In genomic region chr11:97309911-97310571, GRCm38 (mm10) we compare ENCODE assay signal across 8 mouse cellular contexts. TPM values are rescaled to one million over a fixed set of nuclear protein-coding genes. Genes with fewer than 3 reads are reported as not detected.
DNase-seq lines count a peak whose midpoint lies in the region; ATAC-seq and TF ChIP-seq lines count a peak whose summit lies in the region.

No protein-coding gene starts in this region.

- no peaks in the 10 kb centered on the region for H3K9me3 ChIP-seq in forebrain, embryonic 11.5 days (ENCODE audit: control insufficient read depth, low read length)
- H3K9me3 ChIP-seq in heart, embryonic 16.5 days (replicated peaks; ENCODE audit: control insufficient read depth, low read length) = no peaks in the 10 kb centered on the region
- no peaks in the 10 kb centered on the region for H3K9me3 ChIP-seq in liver, embryonic 15.5 days (replicated peaks)
- no peaks in the 10 kb centered on the region for H3K9me3 ChIP-seq in neural tube, embryonic 11.5 days (ENCODE audit: control insufficient read depth, low read length)

- peak; percentile 85 for TF ChIP-seq CTCF in brain, embryonic 14.5 days (IDR thresholded peaks at IDR 0.05; ENCODE audit: borderline replicate concordance, extremely low read depth, insufficient read depth, insufficient read length)

- TF ChIP-seq POLR2A in brain, embryonic 14.5 days (IDR thresholded peaks at IDR 0.05; ENCODE audit: borderline replicate concordance, extremely low read depth, insufficient read depth, insufficient read length, poor library complexity, severe bottlenecking) = no peak

- H3K4me1 ChIP-seq in forebrain, embryonic 11.5 days (replicated peaks; ENCODE audit: control insufficient read depth, insufficient read depth, low read length) = peaks cover 5% of the 10 kb centered on the region; the same call in 1 of the 2 replicates
- H3K4me1 ChIP-seq in heart, embryonic 16.5 days (ENCODE audit: control insufficient read depth, insufficient read depth, low read length) = peaks cover 19% of the 10 kb centered on the region
- H3K4me1 ChIP-seq in liver, embryonic 15.5 days (replicated peaks) = peaks cover 23% of the 10 kb centered on the region
- H3K4me1 ChIP-seq in neural tube, embryonic 11.5 days (ENCODE audit: control insufficient read depth, insufficient read depth, low read length) = peaks cover 9% of the 10 kb centered on the region; the same call in 1 of the 2 replicates

- peak overlapping the region; percentile 31 for H3K4me3 ChIP-seq in forebrain, embryonic 11.5 days (ENCODE audit: low read depth, low read length)
- H3K4me3 ChIP-seq in heart, embryonic 16.5 days (ENCODE audit: low read length) = peak overlapping the region; percentile 55
- H3K4me3 ChIP-seq in liver, embryonic 15.5 days (replicated peaks) = peak overlapping the region; percentile 47
- peak overlapping the region; percentile 18 for H3K4me3 ChIP-seq in neural tube, embryonic 11.5 days (ENCODE audit: low read depth, low read length)

- 1% methylated on average over 25 of the region's 25 CpGs for WGBS in forebrain, embryonic 11.5 days
- WGBS in heart, embryonic 16.5 days = under 1% methylated on average over 25 of the region's 25 CpGs
- WGBS in liver, embryonic 15.5 days (ENCODE audit: insufficient replicate concordance) = under 1% methylated on average over 25 of the region's 25 CpGs
- WGBS in neural tube, embryonic 11.5 days = under 1% methylated on average over 25 of the region's 25 CpGs

- ATAC-seq in forebrain, embryonic 11.5 days (replicated peaks; ENCODE audit: low FRiP score) = peak; percentile 71
- ATAC-seq in heart, embryonic 16.5 days (replicated peaks; ENCODE audit: extremely low read depth, insufficient read depth, low FRiP score) = peak; percentile 82
- ATAC-seq in liver, embryonic 15.5 days (ENCODE audit: insufficient read depth) = peak; percentile 41; the same call in 1 of the 2 replicates
- ATAC-seq in neural tube, embryonic 11.5 days (ENCODE audit: insufficient read depth, low FRiP score, low TSS enrichment) = peak; percentile 50

- H3K36me3 ChIP-seq in forebrain, embryonic 11.5 days (ENCODE audit: control insufficient read depth, insufficient read depth, low read length) = no peaks in the 10 kb centered on the region
- no peaks in the 10 kb centered on the region for H3K36me3 ChIP-seq in heart, embryonic 16.5 days (ENCODE audit: control insufficient read depth, insufficient read depth)
- no peaks in the 10 kb centered on the region for H3K36me3 ChIP-seq in liver, embryonic 15.5 days (replicated peaks)
- no peaks in the 10 kb centered on the region for H3K36me3 ChIP-seq in neural tube, embryonic 11.5 days (ENCODE audit: control insufficient read depth, insufficient read depth, low read length)

- peak; percentile 86 for DNase-seq in CD4-positive, CD25-positive, alpha-beta regulatory T cell, adult 2 months (ENCODE audit: low read depth, low spot score)
- DNase-seq in brain, embryonic 14.5 days (ENCODE audit: low read depth) = peak; percentile 95
- peak; percentile 86 for DNase-seq in forebrain, embryonic 11.5 days (ENCODE audit: low spot score)
- DNase-seq in kidney, postnatal 25 days = peak; percentile 81 to 86
- DNase-seq in neural tube, embryonic 11.5 days (ENCODE audit: low spot score) = peak; percentile 85
- peak; percentile 71 for DNase-seq in testis, postnatal 10 days (ENCODE audit: low spot score)

- peak overlapping the region; percentile 47 for H3K9ac ChIP-seq in forebrain, embryonic 11.5 days (ENCODE audit: low read length)
- peak overlapping the region; percentile 75 for H3K9ac ChIP-seq in heart, embryonic 16.5 days (ENCODE audit: low read length)
- peak overlapping the region; percentile 39; the same call in 1 of the 2 replicates for H3K9ac ChIP-seq in liver, embryonic 15.5 days
- H3K9ac ChIP-seq in neural tube, embryonic 11.5 days (ENCODE audit: low read length) = peak overlapping the region; percentile 3

- no peaks in the 10 kb centered on the region for H3K27me3 ChIP-seq in forebrain, embryonic 11.5 days (ENCODE audit: control insufficient read depth, insufficient read depth, low read length)
- no peaks in the 10 kb centered on the region for H3K27me3 ChIP-seq in heart, embryonic 16.5 days (ENCODE audit: control insufficient read depth, insufficient read depth, low read length)
- H3K27me3 ChIP-seq in liver, embryonic 15.5 days = peaks cover 34% of the 10 kb centered on the region
- no peaks in the 10 kb centered on the region for H3K27me3 ChIP-seq in neural tube, embryonic 11.5 days (ENCODE audit: control insufficient read depth, insufficient read depth, low read length)

- peak overlapping the region; percentile 58 for H3K4me2 ChIP-seq in forebrain, embryonic 11.5 days (ENCODE audit: low read depth, low read length, severe bottlenecking)
- peak overlapping the region; percentile 71 for H3K4me2 ChIP-seq in heart, embryonic 16.5 days (ENCODE audit: low read depth, low read length)
- peak overlapping the region; percentile 67 for H3K4me2 ChIP-seq in liver, embryonic 15.5 days
- peak overlapping the region; percentile 47 for H3K4me2 ChIP-seq in neural tube, embryonic 11.5 days (ENCODE audit: low read depth)

- H3K27ac ChIP-seq in forebrain, embryonic 11.5 days (ENCODE audit: low read depth, low read length) = no peak overlapping the region
- peak overlapping the region; percentile 93 for H3K27ac ChIP-seq in heart, embryonic 16.5 days (ENCODE audit: low read length)
- H3K27ac ChIP-seq in liver, embryonic 15.5 days (replicated peaks) = peak overlapping the region; percentile 64
- H3K27ac ChIP-seq in neural tube, embryonic 11.5 days (ENCODE audit: low read depth, low read length) = no peak overlapping the region

RNA-seq across cellular contexts. Expression of gene Mrpl45, which starts 5.5 kb away (rescaled TPM):
- polyA plus RNA-seq in brain, embryonic 14.5 days (2012; rRNA removed) = 25.4 and 26.1 TPM in 2 replicates
- 55.9 and 59.9 TPM in 2 replicates for polyA plus RNA-seq in forebrain, embryonic 11.5 days (2014; fragmentation: Nextera tagmentation; extraction: Ambion mirVana)
- 58.1 and 59.8 TPM in 2 replicates for polyA plus RNA-seq in heart, embryonic 16.5 days (2015; fragmentation: Nextera tagmentation; extraction: Ambion mirVana)
- 21.4 and 24.4 TPM in 2 replicates for polyA plus RNA-seq in liver, embryonic 15.5 days (2015; fragmentation: Nextera tagmentation; extraction: Ambion mirVana)
- 49.0 and 52.9 TPM in 2 replicates for polyA plus RNA-seq in neural tube, embryonic 11.5 days (2014; fragmentation: Nextera tagmentation; extraction: Ambion mirVana)

RNA-seq across cellular contexts. Expression of gene Npepps, which starts 29.6 kb away (rescaled TPM):
- 96.2 and 124 TPM in 2 replicates for polyA plus RNA-seq in brain, embryonic 14.5 days (2012; rRNA removed)
- polyA plus RNA-seq in forebrain, embryonic 11.5 days (2014; fragmentation: Nextera tagmentation; extraction: Ambion mirVana) = 108 and 122 TPM in 2 replicates
- polyA plus RNA-seq in heart, embryonic 16.5 days (2015; fragmentation: Nextera tagmentation; extraction: Ambion mirVana) = 87.4 and 92.9 TPM in 2 replicates
- 18.6 and 21.4 TPM in 2 replicates for polyA plus RNA-seq in liver, embryonic 15.5 days (2015; fragmentation: Nextera tagmentation; extraction: Ambion mirVana)
- 98.6 and 102 TPM in 2 replicates for polyA plus RNA-seq in neural tube, embryonic 11.5 days (2014; fragmentation: Nextera tagmentation; extraction: Ambion mirVana)

RNA-seq across cellular contexts. Expression of gene Gpr179, which starts 41.8 kb away (rescaled TPM):
- 0.26 and 0.41 TPM in 2 replicates for polyA plus RNA-seq in brain, embryonic 14.5 days (2012; rRNA removed)
- polyA plus RNA-seq in forebrain, embryonic 11.5 days (2014; fragmentation: Nextera tagmentation; extraction: Ambion mirVana) = 0.03 TPM in 2 replicates
- 0.09 and 0.12 TPM in 2 replicates for polyA plus RNA-seq in heart, embryonic 16.5 days (2015; fragmentation: Nextera tagmentation; extraction: Ambion mirVana)
- 0.01 TPM in 1 of 2 replicates, not detected in the other for polyA plus RNA-seq in liver, embryonic 15.5 days (2015; fragmentation: Nextera tagmentation; extraction: Ambion mirVana)
- polyA plus RNA-seq in neural tube, embryonic 11.5 days (2014; fragmentation: Nextera tagmentation; extraction: Ambion mirVana) = 0.04 and 0.08 TPM in 2 replicates

RNA-seq across cellular contexts. Expression of gene Socs7, which starts 52.3 kb away (rescaled TPM):
- polyA plus RNA-seq in brain, embryonic 14.5 days (2012; rRNA removed) = 31.2 and 37.1 TPM in 2 replicates
- 4.3 and 4.5 TPM in 2 replicates for polyA plus RNA-seq in forebrain, embryonic 11.5 days (2014; fragmentation: Nextera tagmentation; extraction: Ambion mirVana)
- 3.1 and 3.2 TPM in 2 replicates for polyA plus RNA-seq in heart, embryonic 16.5 days (2015; fragmentation: Nextera tagmentation; extraction: Ambion mirVana)
- polyA plus RNA-seq in liver, embryonic 15.5 days (2015; fragmentation: Nextera tagmentation; extraction: Ambion mirVana) = 1.1 and 1.3 TPM in 2 replicates
- 3.1 and 3.2 TPM in 2 replicates for polyA plus RNA-seq in neural tube, embryonic 11.5 days (2014; fragmentation: Nextera tagmentation; extraction: Ambion mirVana)

Comparison
In these comparisons a context has a peak if more than half of its experiments do, and no peak if none do; other contexts are left out.
1. H3K27ac ChIP-seq: peak in heart, embryonic 16.5 days (single experiment) and liver, embryonic 15.5 days (single experiment); none in forebrain, embryonic 11.5 days (single experiment) and neural tube, embryonic 11.5 days (single experiment).
2. H3K9ac ChIP-seq: peak in every context shown above with its lines; median percentile 75 in heart, embryonic 16.5 days; 47 in forebrain, embryonic 11.5 days; 39 in liver, embryonic 15.5 days; 3 in neural tube, embryonic 11.5 days.
3. Peak in every context shown above with its lines, with median percentiles within 50 percentile points of each other: DNase-seq, ATAC-seq, H3K4me2 ChIP-seq and H3K4me3 ChIP-seq.